Mouse (Mus musculus) megakaryocyte, embryonic 14.5 days (primary cell): ENCODE measurements around the gene Sftpa1.

Experiments used
- FLI1 ChIP-seq: IDR thresholded peaks from 2 replicates; pipeline ENCODE4 v1.6.1; 2012; ENCODE audit warnings: low read length, inconsistent platforms, mixed read lengths
- GATA1 ChIP-seq: IDR thresholded peaks from 3 replicates; pipeline ENCODE4 v1.6.1; 2012; ENCODE audit warnings: mixed read lengths, low read length, inconsistent platforms, borderline replicate concordance

- TF ChIP-seq GATA1 (no peak), FLI1 (no peak)
Measured at GRCm38 (mm10) chr14:41168567-41168966, 37.0 kb downstream of the Sftpa1 start.
